Mouse (Mus musculus) liver, adult 2 months (tissue): ENCODE measurements around the gene Zrsr1.

ENCODE experiments used
- CTCF ChIP-seq: fragments of 200-500 bp; IDR thresholded peaks from 2 replicates; pipeline ENCODE4 v1.5.1; 2011; ENCODE audit warnings: low read depth, low read length, control low read depth
- POLR2A ChIP-seq: fragments of 200-500 bp; IDR thresholded peaks from 2 replicates; pipeline ENCODE4 v1.6.1; 2011; ENCODE audit warnings: low read length, control low read depth; ENCODE audit not compliant: insufficient read depth; ENCODE audit errors: extremely low read depth

- TF ChIP-seq CTCF (no peak), POLR2A (no peak)
Observed at GRCm38 (mm10) chr11:22973599-22973998, 1.8 kb downstream of the Zrsr1 start.
